Mouse (Mus musculus) frontal cortex, postnatal 14 days (tissue): Measurements from ENCODE around the gene Olfr943.

Experiments used
- DNase-seq, 2 experiments: peaks; one replicate each; pipeline ENCODE4 v3.0.0; 2022; ENCODE audit warnings: low spot score in 2 of 2

Gene Olfr943

GRCm38 (mm10) chr9:39166004-39166403 is at the start of gene Olfr943:
Gene Olfr943, plus strand, starts transcription at chr9:39166304.
- DNase-seq = no peak

GRCm38 (mm10) chr9:39127326-39127725 is 38.8 kb upstream of the Olfr943 start:
- DNase-seq = no peak

DNA sequence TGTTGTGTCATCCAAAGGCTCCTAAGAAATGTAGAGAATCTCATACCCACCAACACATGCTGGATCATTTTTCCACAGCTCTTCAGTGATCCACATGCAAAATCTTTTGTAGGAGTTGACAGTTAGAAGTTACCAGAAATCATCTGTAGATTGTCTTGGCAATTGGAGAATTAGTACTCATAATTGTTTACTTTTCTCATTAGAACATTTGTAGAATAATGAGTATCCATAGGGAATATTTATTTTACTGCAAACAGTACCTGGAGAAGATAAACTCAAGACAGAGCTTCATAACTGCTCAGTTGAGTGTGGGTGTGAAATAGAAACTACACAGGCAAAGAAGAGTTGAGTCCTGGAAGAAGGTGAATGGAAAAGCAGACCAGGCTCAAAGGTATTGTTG is 38.3 kb upstream of the Olfr943 start, which contains the start of gene Olfr27:
Gene Olfr27, plus strand, starts transcription at position 301 of the 400 bp plus-strand sequence.
- no peak for DNase-seq

- DNase-seq = no peak
Measured at GRCm38 (mm10) chr9:39152401-39152800, 13.7 kb upstream of the Olfr943 start.

GRCm38 (mm10) chr9:39201620-39202019 is 35.5 kb downstream of the Olfr943 start, which contains the start of gene Olfr944:
Gene Olfr944, plus strand, starts transcription at chr9:39201920.
- DNase-seq = no peak
